Mouse (Mus musculus) forebrain, embryonic 14.5 days (tissue): Measurements from ENCODE around the gene Eci2. TPM values are rescaled to one million over a fixed set of nuclear protein-coding genes. Genes with fewer than 3 reads are reported as not detected.
"Not testable (repeated sequence)": the region's sequence is repeated elsewhere in the genome, so short reads cannot be mapped to it uniquely, and the experiment has no call there.

Experiments used
- ATAC-seq: fragments of 200-750 bp; cut with Nextera tagmentation; 2 replicates; pipeline ENCODE4 v1.8.0; 2017; ENCODE audit warnings: mild to moderate bottlenecking, moderate library complexity
- DNase-seq: peaks from one replicate; pipeline ENCODE4 v3.0.0-alpha.2; 2015; ENCODE audit warnings: low spot score
- H3K27ac ChIP-seq: fragments of 300-500 bp; sonication (generic); 2 replicates; pipeline ENCODE4 v1.5.1; 2014; ENCODE audit warnings: low read depth, mild to moderate bottlenecking, control low read depth, low read length, moderate library complexity
- H3K27me3 ChIP-seq: fragments of 300-500 bp; sonication (generic); replicated peaks from 2 replicates; pipeline ENCODE4 v1.6.1; 2014; ENCODE audit warnings: low read length, control low read depth, mixed read lengths; ENCODE audit not compliant: control insufficient read depth, insufficient read depth
- H3K36me3 ChIP-seq: fragments of 300-500 bp; sonication (generic); 2 replicates; pipeline ENCODE4 v1.6.1; 2014; ENCODE audit warnings: low read length, control low read depth; ENCODE audit not compliant: control insufficient read depth, insufficient read depth
- H3K4me1 ChIP-seq: fragments of 300-500 bp; sonication (generic); 2 replicates; pipeline ENCODE4 v1.6.1; 2014; ENCODE audit warnings: antibody characterized with exemption, low read length, control low read depth; ENCODE audit not compliant: control insufficient read depth, insufficient read depth
- H3K4me2 ChIP-seq: fragments of 300-500 bp; sonication (generic); 2 replicates; pipeline ENCODE4 v1.6.1; 2014; ENCODE audit warnings: mild to moderate bottlenecking, control low read depth, low read length
- H3K4me3 ChIP-seq: fragments of 300-500 bp; sonication (generic); 2 replicates; pipeline ENCODE4 v1.5.1; 2014; ENCODE audit warnings: low read depth, low read length, control low read depth
- H3K9ac ChIP-seq: fragments of 300-500 bp; sonication (generic); 2 replicates; pipeline ENCODE4 v1.6.1; 2014; ENCODE audit warnings: mild to moderate bottlenecking, low read length, control low read depth, moderate library complexity
- H3K9me3 ChIP-seq: fragments of 300-500 bp; sonication (generic); replicated peaks from 2 replicates; pipeline ENCODE4 v1.6.1; 2016; ENCODE audit warnings: low read length, control low read depth, mixed read lengths; ENCODE audit not compliant: control insufficient read depth
- WGBS: fragments of 180-500 bp; shearing (Covaris S2); extraction: QIAGEN DNeasy Blood & Tissue Kit; methylation state at CpG from one replicate; pipeline ENCODE4 v1.1.7; 2014; 5-methylcytosine and 5-hydroxymethylcytosine counted together
- polyA plus RNA-seq: library from polyadenylated mRNA; unstranded; fragments of >200 nt; fragmentation: Nextera tagmentation; extraction: Ambion mirVana; gene quantifications from 2 replicates; pipeline ENCODE4 v1.2.1, GENCODE M21; 2014

The Eci2 gene
- polyA plus RNA-seq, 1 experiment from 2014 or later: 158 TPM

DNA sequence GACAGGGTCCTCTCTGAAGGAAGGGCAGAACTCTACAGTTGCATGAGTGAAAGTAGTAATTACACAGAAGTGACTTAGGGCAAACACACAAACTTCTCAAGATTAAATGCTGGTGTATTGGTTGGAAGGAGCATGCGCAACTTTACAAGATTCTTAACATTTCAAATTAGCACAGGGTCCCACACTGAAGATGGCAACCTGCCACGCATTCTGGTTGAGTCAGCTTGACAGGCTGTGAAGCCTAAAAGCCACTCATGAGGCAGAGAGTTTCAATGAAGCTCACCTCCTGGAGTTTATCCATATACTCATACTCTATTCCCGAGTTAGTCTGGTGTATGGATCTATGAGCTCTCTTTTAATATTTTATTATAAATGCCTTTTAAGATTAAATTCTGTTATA, 68.7 kb downstream of the Eci2 start:
- H3K27me3 ChIP-seq, H3K4me1 ChIP-seq, H3K9ac ChIP-seq, H3K36me3 ChIP-seq, ATAC-seq, H3K4me3 ChIP-seq, H3K4me2 ChIP-seq, H3K27ac ChIP-seq, H3K9me3 ChIP-seq: not testable (repeated sequence)
- WGBS: 75% methylated on average over 3 of the region's 3 CpGs
- peak; percentile 41 for DNase-seq

DNA sequence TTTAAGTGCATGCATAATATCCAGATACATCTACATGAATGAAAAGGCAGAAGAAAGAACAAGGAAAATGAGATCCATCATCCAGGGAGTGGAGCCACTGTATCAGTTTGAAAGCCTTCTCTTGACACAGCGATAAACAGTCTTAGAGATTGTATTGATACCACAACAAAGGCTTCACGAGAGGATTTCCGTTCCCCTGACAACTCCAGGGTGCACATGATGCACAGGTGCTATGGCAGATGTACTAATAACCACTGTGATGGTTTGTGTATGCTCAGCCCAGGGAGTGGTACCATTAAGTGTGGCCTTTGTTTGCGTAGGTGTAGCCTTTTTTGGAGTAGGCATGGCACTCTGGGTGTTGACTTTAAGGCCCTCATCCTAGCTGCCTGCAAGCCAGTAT, 70.0 kb downstream of the Eci2 start:
- H3K27ac ChIP-seq: no peak overlapping the region
- no peaks in the 10 kb centered on the region for H3K27me3 ChIP-seq
- H3K4me1 ChIP-seq: no peaks in the 10 kb centered on the region
- H3K9me3 ChIP-seq: no peaks in the 10 kb centered on the region
- H3K4me3 ChIP-seq: no peak overlapping the region
- DNase-seq (no peak), ATAC-seq (no peak)
- no peak overlapping the region for H3K4me2 ChIP-seq
- H3K36me3 ChIP-seq: no peaks in the 10 kb centered on the region
- no peak overlapping the region for H3K9ac ChIP-seq
- 86% methylated on average over 4 of the region's 4 CpGs for WGBS

DNA sequence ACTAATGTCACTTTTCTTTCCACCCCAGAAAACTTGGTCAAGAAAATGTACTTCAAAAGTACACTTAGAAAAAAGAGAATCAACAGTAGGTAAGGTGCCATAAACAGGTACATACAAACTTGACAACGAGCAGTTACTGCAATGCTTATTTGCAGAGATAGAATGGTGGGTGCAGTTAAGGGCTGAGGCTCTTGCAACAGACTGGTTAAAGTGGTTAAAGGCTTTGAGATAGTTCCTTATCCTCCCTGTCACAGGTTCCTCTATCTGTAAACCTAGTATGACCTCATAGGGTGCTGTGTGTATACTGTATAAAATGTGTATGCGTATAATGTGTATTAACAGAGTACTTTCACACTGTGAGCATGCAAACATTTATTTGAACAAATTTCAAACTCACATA, 75.5 kb downstream of the Eci2 start:
- H3K27me3 ChIP-seq, DNase-seq, H3K4me3 ChIP-seq, H3K9ac ChIP-seq, H3K36me3 ChIP-seq, H3K27ac ChIP-seq, H3K4me2 ChIP-seq, H3K4me1 ChIP-seq, H3K9me3 ChIP-seq, ATAC-seq: not testable (repeated sequence)
- 96% methylated on average over 2 of the region's 2 CpGs for WGBS

DNA sequence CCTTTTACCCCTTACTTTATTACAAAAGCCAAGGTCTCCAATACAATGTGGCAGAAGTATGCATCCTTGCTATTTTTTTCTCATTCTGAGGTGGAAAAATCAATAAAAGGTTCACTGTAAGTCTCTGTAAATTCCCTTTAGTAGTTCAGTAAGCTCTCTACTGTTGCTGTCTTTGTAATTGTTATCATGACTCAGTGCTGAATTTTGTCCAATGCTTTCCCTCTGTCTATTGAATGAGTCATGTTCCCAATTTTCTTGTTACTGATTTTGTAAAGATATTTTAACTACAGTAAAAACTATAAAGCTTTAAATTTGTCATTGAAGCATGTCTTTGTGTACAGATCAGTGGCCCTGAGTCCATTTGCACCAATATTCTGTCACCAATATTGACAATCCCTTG, 84.5 kb downstream of the Eci2 start:
- Histone ChIP-seq H3K9ac (no peak overlapping the region), H3K4me3 (no peak overlapping the region)
- ATAC-seq: no peak

DNA sequence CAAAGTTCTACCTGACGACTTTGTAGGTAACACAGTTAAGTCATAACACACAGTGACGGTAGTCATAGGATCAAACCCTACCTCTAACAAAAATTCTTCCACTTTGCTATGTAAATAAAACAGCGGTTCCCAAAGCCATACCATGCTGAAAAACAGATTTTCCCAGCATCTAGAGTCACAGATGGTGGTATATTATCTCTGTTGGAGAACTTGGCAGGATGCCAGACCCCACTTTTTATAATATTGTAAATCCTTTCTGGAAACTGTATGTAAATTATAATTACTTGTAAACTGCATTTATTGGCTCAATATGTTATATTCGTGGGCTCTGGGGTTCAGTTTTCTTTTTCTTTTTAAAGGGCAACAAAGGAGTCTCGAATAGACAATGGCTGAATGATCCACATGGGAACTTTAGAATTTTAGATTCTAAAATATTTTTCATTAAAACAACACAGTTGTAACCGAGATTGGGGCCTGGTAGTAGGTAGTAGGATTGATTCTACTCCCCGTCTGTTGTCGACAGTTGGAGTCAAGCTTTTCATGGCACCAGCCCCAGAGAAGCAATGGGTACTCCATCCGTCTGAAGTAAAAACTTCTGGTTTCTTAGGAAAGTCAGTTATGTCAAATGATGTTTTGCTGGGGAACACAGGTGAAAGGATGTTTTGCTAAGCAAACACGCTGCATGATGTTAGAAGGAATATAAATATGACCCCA, 91.8 kb downstream of the Eci2 start:
- Histone ChIP-seq H3K4me3 (no peak overlapping the region), H3K27ac (peak overlapping the region; percentile 44; the same call in 1 of the 2 replicates), H3K9me3 (no peaks in the 10 kb centered on the region), H3K4me1 (no peaks in the 10 kb centered on the region), H3K4me2 (no peak overlapping the region), H3K9ac (no peak overlapping the region), H3K27me3 (no peaks in the 10 kb centered on the region), H3K36me3 (no peaks in the 10 kb centered on the region)
- peak; percentile 78 for DNase-seq
- 69% methylated on average over 10 of the region's 10 CpGs for WGBS
- ATAC-seq: peak; percentile 84; the same call in 1 of the 2 replicates

More for the DNA sequence above, 84.5 kb downstream of the Eci2 start:
- no peak overlapping the region for H3K4me2 ChIP-seq
- H3K36me3 ChIP-seq: no peaks in the 10 kb centered on the region
- H3K27ac ChIP-seq: no peak overlapping the region
- no peaks in the 10 kb centered on the region for H3K27me3 ChIP-seq
- H3K9me3 ChIP-seq: no peaks in the 10 kb centered on the region
- no peak for DNase-seq
- no peaks in the 10 kb centered on the region for H3K4me1 ChIP-seq

Other genes with a start within 250 kb of the Eci2 start
- 64.6 and 74.8 TPM in 2 replicates for gene Prpf4b, start 151.8 kb downstream of the Eci2 start, polyA plus RNA-seq
- gene Fam217a, start 102.8 kb downstream of the Eci2 start, polyA plus RNA-seq: 0.79 and 0.89 TPM in 2 replicates
- not detected in 2 replicates for gene 4933417A18Rik, start 102.7 kb downstream of the Eci2 start, polyA plus RNA-seq
- gene Eci3, start 63.3 kb downstream of the Eci2 start, polyA plus RNA-seq: 0.19 and 0.30 TPM in 2 replicates